Mouse (Mus musculus) lung, adult 2 months (tissue): ENCODE results near the gene Ing1.

Experiments
- CTCF ChIP-seq: fragments of 200-500 bp; IDR thresholded peaks from 2 replicates; pipeline ENCODE4 v1.5.1; 2011; ENCODE audit warnings: mild to moderate bottlenecking, low read length, control low read depth; ENCODE audit not compliant: insufficient read depth
- POLR2A ChIP-seq: fragments of 200-500 bp; IDR thresholded peaks from 2 replicates; pipeline ENCODE4 v1.6.1; 2011; ENCODE audit warnings: low read depth, mild to moderate bottlenecking, control low read depth, low read length, borderline replicate concordance; ENCODE audit errors: extremely low read depth

DNA sequence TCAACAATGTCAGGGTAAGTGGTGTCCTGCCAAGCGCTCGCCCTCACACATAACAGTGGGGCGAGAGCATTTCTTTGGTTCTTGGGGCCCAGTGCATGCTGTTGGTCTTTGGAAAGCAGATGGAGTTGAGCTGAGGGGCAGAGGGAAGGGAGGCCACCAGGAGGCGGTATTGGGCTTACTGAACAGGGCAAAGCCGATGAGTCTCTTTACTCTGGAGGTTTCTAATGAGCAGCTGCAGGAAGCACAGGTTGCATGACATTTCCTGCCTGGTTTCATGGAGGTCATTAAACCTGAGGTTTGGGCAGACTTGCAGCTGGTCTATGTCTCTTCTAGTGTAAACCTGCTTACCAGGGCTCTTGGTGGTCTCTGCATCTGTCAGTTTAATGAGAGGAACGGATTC is 48.6 kb upstream of the Ing1 start:
- TF ChIP-seq POLR2A (no peak), CTCF (peak; percentile 75)
